Mouse (Mus musculus) MEL (cell line): ENCODE measurements around the gene Tshr. TPM values are rescaled to one million over a fixed set of nuclear protein-coding genes. Genes with fewer than 3 reads are reported as not detected.

Experiments used
- DNase-seq: peaks from one replicate; pipeline ENCODE4 v3.0.0; 2011; ENCODE audit warnings: low read depth, low spot score
- H3K27ac ChIP-seq: 2 replicates; pipeline ENCODE4 v1.5.1; 2012; ENCODE audit warnings: low read depth, mild to moderate bottlenecking, control low read depth, low read length, moderate library complexity; ENCODE audit not compliant: control insufficient read depth
- H3K27me3 ChIP-seq, 2 experiments: fragments of 150-350 bp in 1 of 2; sonication (generic) in 1 of 2; 2 replicates each; pipeline ENCODE4 v1.6.1; 2012; ENCODE audit warnings: low read length in 2 of 2, mild to moderate bottlenecking in 2 of 2, improper control_type of control experiment in 1 of 2, moderate library complexity in 1 of 2; ENCODE audit not compliant: insufficient read depth in 2 of 2, control insufficient read depth in 1 of 2
- H3K36me3 ChIP-seq, 2 experiments: 2 replicates each; pipeline ENCODE4 v1.6.1; 2012 to 2014; ENCODE audit warnings: low read length in 2 of 2, improper control_type of control experiment in 1 of 2, inconsistent platforms in 1 of 2, mild to moderate bottlenecking in 1 of 2; ENCODE audit not compliant: insufficient read depth in 2 of 2, control insufficient read depth in 1 of 2
- H3K4me1 ChIP-seq, 2 experiments: fragments of 150-350 bp in 1 of 2; sonication (generic) in 1 of 2; 2 replicates each; pipeline ENCODE4 v1.6.1; 2012; ENCODE audit warnings: low read length in 2 of 2, improper control_type of control experiment in 1 of 2, mild to moderate bottlenecking in 1 of 2; ENCODE audit not compliant: insufficient read depth in 2 of 2, control insufficient read depth in 1 of 2
- H3K4me3 ChIP-seq, 2 experiments: fragments of 150-350 bp in 1 of 2; sonication (generic) in 1 of 2; 2 replicates each; pipeline ENCODE4 v1.5.1; 2012; ENCODE audit warnings: low read depth in 2 of 2, low read length in 2 of 2, mild to moderate bottlenecking in 2 of 2, moderate library complexity in 2 of 2, control low read depth in 1 of 2, improper control_type of control experiment in 1 of 2; ENCODE audit not compliant: control insufficient read depth in 1 of 2, insufficient read depth in 1 of 2
- H3K79me2 ChIP-seq: 2 replicates; pipeline ENCODE4 v1.6.1; 2012; ENCODE audit warnings: mild to moderate bottlenecking, low read length, moderate library complexity; ENCODE audit not compliant: control insufficient read depth, poor library complexity, insufficient read depth
- H3K9ac ChIP-seq: 2 replicates; pipeline ENCODE4 v1.6.1; 2012; ENCODE audit warnings: low read depth, mild to moderate bottlenecking, control low read depth, low read length, moderate library complexity; ENCODE audit not compliant: control insufficient read depth, poor library complexity, severe bottlenecking
- H3K9me3 ChIP-seq: fragments of 150-350 bp; sonication (generic); replicated peaks from 2 replicates; pipeline ENCODE4 v1.6.1; 2012; ENCODE audit warnings: mild to moderate bottlenecking, low read length, improper control_type of control experiment, moderate library complexity; ENCODE audit not compliant: insufficient read depth
- CHD1 ChIP-seq: IDR thresholded peaks from 2 replicates; pipeline ENCODE4 v1.6.1; 2012; ENCODE audit warnings: low read depth, mild to moderate bottlenecking, inconsistent platforms, low read length, improper control_type of control experiment
- CTCF ChIP-seq, 3 experiments: IDR thresholded peaks in 2 of 3; conservative IDR thresholded peaks in 1 of 3; 2 replicates each; pipeline ENCODE4 v1.5.1; 2011 to 2012; ENCODE audit warnings: low read length in 3 of 3, low read depth in 2 of 3, mild to moderate bottlenecking in 2 of 3, improper control_type of control experiment in 1 of 3, inconsistent platforms in 1 of 3, mixed read lengths in 1 of 3, moderate library complexity in 1 of 3; ENCODE audit not compliant: control insufficient read depth in 1 of 3, insufficient read depth in 1 of 3, poor library complexity in 1 of 3, severe bottlenecking in 1 of 3
- ELF1 ChIP-seq: IDR thresholded peaks from 2 replicates; pipeline ENCODE4 v1.6.1; 2014; ENCODE audit warnings: low read depth, mild to moderate bottlenecking, inconsistent platforms, low read length, improper control_type of control experiment, moderate library complexity
- ETS1 ChIP-seq: IDR thresholded peaks from 2 replicates; pipeline ENCODE4 v1.6.1; 2012; ENCODE audit warnings: low read depth, mild to moderate bottlenecking, inconsistent platforms, low read length, improper control_type of control experiment, moderate library complexity
- GATA1 ChIP-seq: IDR thresholded peaks from 2 replicates; pipeline ENCODE4 v1.6.1; 2011; ENCODE audit warnings: low read depth, low read length, improper control_type of control experiment
- HCFC1 ChIP-seq: IDR thresholded peaks from 2 replicates; pipeline ENCODE4 v1.6.1; 2012; ENCODE audit warnings: low read depth, mild to moderate bottlenecking, inconsistent platforms, low read length, improper control_type of control experiment, moderate library complexity
- JUND ChIP-seq: IDR thresholded peaks from 2 replicates; pipeline ENCODE4 v1.6.1; 2011; ENCODE audit warnings: low read depth, mild to moderate bottlenecking, improper control_type of control experiment, low read length
- KAT2A ChIP-seq: conservative IDR thresholded peaks from 2 replicates; pipeline ENCODE4 v1.6.1; 2012; ENCODE audit warnings: low read depth, low read length, improper control_type of control experiment, inconsistent platforms
- MAFK ChIP-seq: IDR thresholded peaks from 2 replicates; pipeline ENCODE4 v1.6.1; 2011; ENCODE audit warnings: low read depth, mild to moderate bottlenecking, low read length, improper control_type of control experiment, borderline replicate concordance
- MAZ ChIP-seq: IDR thresholded peaks from 2 replicates; pipeline ENCODE4 v1.6.1; 2012; ENCODE audit warnings: low read depth, mild to moderate bottlenecking, inconsistent platforms, low read length, improper control_type of control experiment
- MXI1 ChIP-seq: IDR thresholded peaks from 2 replicates; pipeline ENCODE4 v1.6.1; 2011; ENCODE audit warnings: mild to moderate bottlenecking, low read depth, low read length, improper control_type of control experiment
- MYC ChIP-seq: IDR thresholded peaks from 2 replicates; pipeline ENCODE4 v1.6.1; 2011; ENCODE audit warnings: low read depth, mild to moderate bottlenecking, low read length, improper control_type of control experiment, moderate library complexity
- POLR2A ChIP-seq, 2 experiments: IDR thresholded peaks; 2 replicates each; pipeline ENCODE4 v1.6.1; 2011 to 2012; ENCODE audit warnings: low read length in 2 of 2, mild to moderate bottlenecking in 2 of 2, control low read depth in 1 of 2, improper control_type of control experiment in 1 of 2, low read depth in 1 of 2, moderate library complexity in 1 of 2; ENCODE audit not compliant: control insufficient read depth in 1 of 2, insufficient read depth in 1 of 2, poor library complexity in 1 of 2
- POLR2AphosphoS2 ChIP-seq: IDR thresholded peaks from 2 replicates; pipeline ENCODE4 v1.6.1; 2011; ENCODE audit warnings: low read length, improper control_type of control experiment
- RAD21 ChIP-seq: IDR thresholded peaks from 2 replicates; pipeline ENCODE4 v1.6.1; 2011; ENCODE audit warnings: mild to moderate bottlenecking, low read depth, low read length, improper control_type of control experiment
- RCOR1 ChIP-seq: IDR thresholded peaks from 2 replicates; pipeline ENCODE4 v1.6.1; 2012; ENCODE audit warnings: low read depth, mild to moderate bottlenecking, inconsistent platforms, low read length, improper control_type of control experiment
- SIN3A ChIP-seq: IDR thresholded peaks from 2 replicates; pipeline ENCODE4 v1.6.1; 2012; ENCODE audit warnings: low read length, improper control_type of control experiment, inconsistent platforms
- SMC3 ChIP-seq: IDR thresholded peaks from 2 replicates; pipeline ENCODE4 v1.6.1; 2011; ENCODE audit warnings: low read depth, low read length, improper control_type of control experiment
- TAL1 ChIP-seq: IDR thresholded peaks from 2 replicates; pipeline ENCODE4 v1.6.1; 2012; ENCODE audit warnings: mild to moderate bottlenecking, inconsistent platforms, low read length, moderate library complexity, mixed read lengths
- TBP ChIP-seq: IDR thresholded peaks from 2 replicates; pipeline ENCODE4 v1.8.0; 2011; ENCODE audit warnings: low read depth, low read length, improper control_type of control experiment
- USF1 ChIP-seq: IDR thresholded peaks from 2 replicates; pipeline ENCODE4 v1.6.1; 2014; ENCODE audit warnings: low read depth, mild to moderate bottlenecking, inconsistent platforms, low read length, improper control_type of control experiment, moderate library complexity
- ZC3H11A ChIP-seq: IDR thresholded peaks from 2 replicates; pipeline ENCODE4 v1.6.1; 2012; ENCODE audit warnings: low read depth, mild to moderate bottlenecking, inconsistent platforms, low read length, improper control_type of control experiment
- ZKSCAN1 ChIP-seq: IDR thresholded peaks from 2 replicates; pipeline ENCODE4 v1.6.1; 2012; ENCODE audit warnings: low read depth, mild to moderate bottlenecking, inconsistent platforms, low read length, improper control_type of control experiment, moderate library complexity
- ZMIZ1 ChIP-seq: IDR thresholded peaks from 2 replicates; pipeline ENCODE4 v1.6.1; 2012; ENCODE audit warnings: low read depth, mild to moderate bottlenecking, inconsistent platforms, low read length, improper control_type of control experiment, moderate library complexity
- ZNF384 ChIP-seq: IDR thresholded peaks from 2 replicates; pipeline ENCODE4 v1.6.1; 2012; ENCODE audit warnings: low read depth, mild to moderate bottlenecking, inconsistent platforms, low read length, improper control_type of control experiment
- polyA plus RNA-seq, 2 experiments: library from polyadenylated mRNA; stranded (reverse) in 1 of 2; unstranded in 1 of 2; fragments of >175 nt in 1 of 2; fragments of >200 nt in 1 of 2; gene quantifications; 2 replicates each; pipeline versions ENCODE4 v1.2.1 to v1.2.4; 2012; ENCODE audit warnings: low replicate concordance in 2 of 2, low read depth in 1 of 2; ENCODE audit not compliant: insufficient read length in 2 of 2, insufficient read depth in 1 of 2, missing spikeins in 1 of 2
- total RNA-seq: library from RNA; depleted of rRNA; stranded (reverse); fragments of 300-350 nt; gene quantifications from 2 replicates; pipeline ENCODE4 v1.2.3, GENCODE M21; 2012

Gene Tshr
- total and polyA plus RNA-seq, 3 experiments, result not detected

- Histone ChIP-seq H3K27me3 (no peaks in the 10 kb centered on the region), H3K9ac (no peak overlapping the region), H3K4me3 (peak overlapping the region in 1 of 2 experiments; percentile 26; a peak in 2 of 4 replicates), H3K36me3 (no peaks in the 10 kb centered on the region), H3K9me3 (no peaks in the 10 kb centered on the region), H3K4me1 (peaks cover 0 to 3% of the 10 kb centered on the region in 2 experiments; a peak in 1 of 4 replicates), H3K79me2 (no peaks in the 10 kb centered on the region)
- peak; percentile 57 for DNase-seq
- no peak for TF ChIP-seq MAFK
- TF ChIP-seq RAD21, result peak; percentile 36
- TF ChIP-seq CTCF (IDR thresholded peaks at IDR 0.05 in 2 of 3, conservative IDR thresholded peaks at IDR 0.05 in 1 of 3; ENCODE audit: control insufficient read depth in 1 of 3, insufficient read depth in 1 of 3, low read depth in 2 of 3, low read length in 3 of 3, poor library complexity in 1 of 3, severe bottlenecking in 1 of 3), result peak in 1 of 3 experiments; percentile 17; a peak in 1 of 6 replicates
- TF ChIP-seq HCFC1, result no peak
- peak; percentile 24; the same call in 1 of the 2 replicates for TF ChIP-seq SMC3
- peak; percentile 42; the same call in 1 of the 2 replicates for TF ChIP-seq ETS1
- peak; percentile 42 for TF ChIP-seq ZC3H11A
- TF ChIP-seq JUND, result no peak
- no peak for TF ChIP-seq ZMIZ1
- TF ChIP-seq, all 39 proteins: peak for 5
- H3K27ac ChIP-seq, result no peak overlapping the region
These were observed 150.2 kb downstream of the Tshr start for GRCm38 (mm10) chr12:91534514-91534913.

- Histone ChIP-seq H3K27ac (no peak overlapping the region), H3K27me3 (no peaks in the 10 kb centered on the region), H3K9ac (no peak overlapping the region), H3K4me1 (no peaks in the 10 kb centered on the region), H3K9me3 (no peaks in the 10 kb centered on the region), H3K79me2 (no peaks in the 10 kb centered on the region), H3K4me3 (no peak overlapping the region), H3K36me3 (no peaks in the 10 kb centered on the region)
- TF ChIP-seq CTCF (IDR thresholded peaks at IDR 0.05 in 2 of 3, conservative IDR thresholded peaks at IDR 0.05 in 1 of 3; ENCODE audit: control insufficient read depth in 1 of 3, insufficient read depth in 1 of 3, low read depth in 2 of 3, low read length in 3 of 3, poor library complexity in 1 of 3, severe bottlenecking in 1 of 3) (no peak), ZC3H11A (no peak)
- no peak for DNase-seq
These were observed 155.8 kb downstream of the Tshr start for GRCm38 (mm10) chr12:91540202-91540601.

GRCm38 (mm10) chr12:91549471-91549870 lies 165.1 kb downstream of the Tshr start:
- no peak overlapping the region for H3K4me3 ChIP-seq
- H3K79me2 ChIP-seq, result no peaks in the 10 kb centered on the region
- no peaks in the 10 kb centered on the region for H3K9me3 ChIP-seq
- H3K27me3 ChIP-seq, result no peaks in the 10 kb centered on the region
- no peak for TF ChIP-seq TBP
- TF ChIP-seq MYC, result no peak
- no peak for TF ChIP-seq GATA1
- no peak for TF ChIP-seq USF1
- no peak for TF ChIP-seq ELF1
- no peak for TF ChIP-seq MXI1
- TF ChIP-seq POLR2A (IDR thresholded peaks at IDR 0.05; ENCODE audit: control insufficient read depth in 1 of 2, insufficient read depth in 1 of 2, low read depth in 1 of 2, low read length in 2 of 2, poor library complexity in 1 of 2), result no peak
- TF ChIP-seq KAT2A, result no peak
- no peak for TF ChIP-seq CHD1
- TF ChIP-seq TAL1, result no peak
- no peak for TF ChIP-seq RCOR1
- TF ChIP-seq SIN3A, result no peak
- no peak for TF ChIP-seq POLR2AphosphoS2
- TF ChIP-seq ZNF384, result no peak
- TF ChIP-seq MAZ, result no peak
- TF ChIP-seq ZKSCAN1, result no peak
- TF ChIP-seq SMC3, result no peak
- no peak overlapping the region for H3K9ac ChIP-seq
- DNase-seq, result no peak
- H3K27ac ChIP-seq, result no peak overlapping the region
- H3K4me1 ChIP-seq, result peaks cover 12 to 20% of the 10 kb centered on the region in 2 experiments
- peaks cover 0 to 18% of the 10 kb centered on the region in 2 experiments; a peak in 2 of 4 replicates for H3K36me3 ChIP-seq
